Mouse (Mus musculus): ENCODE measurements around the gene Ehd1.

DNA sequence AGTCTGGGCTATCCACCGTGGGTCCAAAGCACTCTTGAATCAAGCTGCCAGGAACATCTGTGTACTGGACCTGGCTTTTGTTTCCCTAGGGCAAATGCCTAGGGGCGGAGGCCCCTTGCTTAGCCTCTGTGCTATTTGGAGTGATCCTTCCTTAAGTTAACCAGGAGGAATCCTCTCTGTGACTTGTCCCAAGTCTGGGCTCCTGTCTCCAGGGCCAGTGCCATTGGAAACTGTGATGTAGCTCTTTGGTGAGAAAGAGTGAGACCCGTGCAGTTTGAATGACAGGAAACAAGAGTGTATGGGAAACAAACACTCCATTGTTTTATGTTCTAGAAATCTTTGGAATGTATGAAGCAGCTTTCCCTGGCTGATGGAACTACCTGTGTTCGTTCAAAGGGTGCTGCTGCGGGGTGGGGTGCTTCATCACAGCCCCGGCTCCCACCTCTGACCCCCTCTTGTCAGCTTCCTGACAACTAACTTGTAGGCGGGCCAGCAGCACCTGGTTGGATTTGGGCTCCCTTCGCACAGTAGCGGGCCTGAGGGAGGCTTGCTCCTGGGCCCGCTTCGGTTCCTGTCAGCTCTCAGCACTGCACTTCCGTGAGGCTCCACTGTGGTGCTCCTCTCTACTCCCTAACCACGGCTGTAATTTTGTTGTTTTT lies 11.8 kb downstream of the Ehd1 start:
- TF ChIP-seq CTCF (IDR thresholded peaks at IDR 0.05; ENCODE audit: low read depth) (no peak), EP300 (optimal IDR thresholded peaks at IDR 0.05) (no peak)
